Mouse (Mus musculus) 416B (cell line): ENCODE data around the gene Tbc1d7.

Experiments
- DNase-seq: peaks from one replicate; pipeline ENCODE4 v3.0.0; 2011; ENCODE audit warnings: low read depth

Tbc1d7 gene

GRCm38 (mm10) chr13:43193932-43194331 lies 22.6 kb upstream of the Tbc1d7 start:
- no peak for DNase-seq

DNA sequence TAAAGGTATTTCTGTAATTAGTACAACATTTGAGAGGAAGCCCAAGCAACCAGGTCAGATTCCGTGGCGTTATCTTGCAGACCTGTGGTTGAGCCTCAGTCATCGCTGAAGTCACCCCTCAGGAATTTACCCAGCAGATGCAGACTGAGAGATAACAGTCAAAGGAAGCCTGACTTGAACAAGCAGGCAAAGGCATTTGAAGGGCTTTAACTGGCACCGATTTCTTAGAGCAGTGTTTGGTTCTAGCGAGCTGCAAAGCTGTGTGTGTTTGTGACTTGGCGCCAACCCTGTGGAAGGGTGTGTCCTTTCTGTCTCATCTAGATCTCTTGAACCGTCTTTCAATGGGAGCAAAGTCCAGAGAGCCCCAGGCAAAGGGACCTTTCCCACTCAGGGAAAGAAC lies 22.0 kb upstream of the Tbc1d7 start:
- DNase-seq, result peak; percentile 99

GRCm38 (mm10) chr13:43191741-43192192 lies 20.5 kb upstream of the Tbc1d7 start:
- peak; percentile 100 for DNase-seq

GRCm38 (mm10) chr13:43191290-43191689 lies 20.0 kb upstream of the Tbc1d7 start:
- DNase-seq, result no peak

DNA sequence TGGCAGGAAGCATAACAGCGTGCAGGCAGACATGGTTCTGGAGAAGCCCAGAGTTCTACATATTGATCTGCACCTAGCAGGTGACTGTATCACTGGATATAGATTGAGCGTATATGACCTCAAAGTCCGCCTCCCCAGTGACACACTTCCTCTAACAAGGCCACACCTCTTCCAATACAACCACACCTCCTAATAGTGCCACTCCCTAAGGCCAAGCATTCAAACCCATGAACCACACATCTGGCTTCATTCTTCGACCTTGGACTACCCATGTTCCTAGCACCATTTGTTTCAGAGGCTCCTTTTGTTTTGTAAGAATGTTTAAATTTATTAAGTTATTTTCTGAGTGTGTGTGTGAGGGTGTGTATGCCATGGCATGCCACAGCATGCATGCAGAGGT lies 16.4 kb upstream of the Tbc1d7 start:
- no peak for DNase-seq

DNA sequence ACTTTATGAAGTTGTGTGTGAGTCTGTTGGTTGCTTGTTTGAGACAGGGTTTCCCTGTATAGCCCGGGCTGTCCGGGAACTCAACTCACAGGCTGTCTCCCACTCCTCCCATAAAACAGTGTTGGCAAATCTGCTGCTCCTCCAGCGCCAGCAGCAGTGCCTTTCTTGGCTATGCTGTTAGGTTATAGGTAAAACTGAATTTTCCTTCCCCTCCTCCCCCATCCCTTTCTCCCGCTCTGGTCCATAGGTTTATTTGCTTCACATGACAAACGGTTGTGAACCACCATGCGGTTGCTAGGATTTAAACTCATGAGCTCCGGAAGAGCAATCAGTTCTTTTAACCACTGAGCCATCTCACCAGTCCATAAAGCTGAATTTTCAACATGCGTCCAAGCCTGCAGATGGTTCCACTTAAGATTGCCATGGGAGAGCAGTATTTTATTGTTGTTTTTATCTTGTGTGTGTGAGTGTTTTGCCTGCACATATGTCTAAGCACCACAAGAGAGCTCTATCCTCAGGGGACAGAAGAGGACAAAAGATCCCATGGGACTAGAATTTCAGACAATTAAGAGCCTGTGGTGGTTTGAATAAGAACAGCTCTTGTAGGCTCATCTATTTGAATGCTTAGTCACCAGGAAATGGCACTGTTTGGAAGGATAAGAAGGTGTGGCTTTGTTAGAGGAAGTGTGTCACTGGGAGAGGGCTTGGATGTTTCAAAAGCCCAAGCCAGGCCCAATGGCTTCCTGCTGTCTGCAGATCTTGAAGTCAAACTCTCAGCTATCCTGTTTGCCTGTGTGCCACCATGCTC lies 12.2 kb upstream of the Tbc1d7 start:
- peak; percentile 84 for DNase-seq

- peak; percentile 85 for DNase-seq
These were observed 11.3 kb upstream of the Tbc1d7 start for GRCm38 (mm10) chr13:43182465-43183201.

- no peak for DNase-seq
These were observed 9.8 kb upstream of the Tbc1d7 start for GRCm38 (mm10) chr13:43181104-43181503.

DNA sequence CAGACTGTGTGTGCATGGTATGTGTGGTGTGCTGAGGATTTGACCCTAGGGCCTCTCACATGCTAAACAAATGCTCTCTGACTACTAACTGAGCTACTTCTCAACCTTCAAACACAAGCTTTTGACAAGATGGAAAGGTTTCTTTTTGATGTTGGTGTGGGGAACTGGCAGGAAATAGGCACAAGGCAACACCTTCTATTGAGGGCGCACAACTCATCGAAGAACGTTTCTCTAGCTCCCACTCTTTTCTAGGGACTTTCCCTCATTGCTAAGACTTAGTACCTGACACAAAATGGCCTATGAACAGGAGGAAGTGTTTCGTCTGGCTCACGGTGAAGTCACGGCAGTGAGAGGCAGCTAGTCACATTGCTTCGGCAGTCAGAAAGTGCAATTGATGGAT lies 6.0 kb upstream of the Tbc1d7 start:
- DNase-seq, result no peak

- no peak for DNase-seq
These were observed 5.4 kb upstream of the Tbc1d7 start for GRCm38 (mm10) chr13:43176676-43177075.

DNA sequence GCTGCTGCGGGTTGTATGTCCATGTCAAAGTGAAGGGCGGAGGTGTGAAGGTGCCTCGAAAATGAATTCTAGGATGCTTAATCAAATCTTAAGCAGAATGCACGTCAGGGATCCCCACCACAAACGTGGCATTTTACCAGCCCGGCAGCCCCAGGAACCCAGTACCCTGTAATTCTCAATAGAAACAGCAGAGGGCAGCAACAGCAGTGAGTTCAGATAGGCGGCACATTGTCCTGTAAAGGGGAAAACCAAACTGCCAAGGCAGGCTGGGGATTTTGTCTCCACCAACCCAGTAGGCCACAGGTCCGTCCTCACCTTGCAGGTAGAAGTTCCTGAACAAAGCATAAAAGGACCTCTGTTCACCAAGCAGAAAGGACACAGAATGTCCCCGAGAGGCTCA lies 2.0 kb upstream of the Tbc1d7 start:
- DNase-seq, result peak; percentile 84

DNA sequence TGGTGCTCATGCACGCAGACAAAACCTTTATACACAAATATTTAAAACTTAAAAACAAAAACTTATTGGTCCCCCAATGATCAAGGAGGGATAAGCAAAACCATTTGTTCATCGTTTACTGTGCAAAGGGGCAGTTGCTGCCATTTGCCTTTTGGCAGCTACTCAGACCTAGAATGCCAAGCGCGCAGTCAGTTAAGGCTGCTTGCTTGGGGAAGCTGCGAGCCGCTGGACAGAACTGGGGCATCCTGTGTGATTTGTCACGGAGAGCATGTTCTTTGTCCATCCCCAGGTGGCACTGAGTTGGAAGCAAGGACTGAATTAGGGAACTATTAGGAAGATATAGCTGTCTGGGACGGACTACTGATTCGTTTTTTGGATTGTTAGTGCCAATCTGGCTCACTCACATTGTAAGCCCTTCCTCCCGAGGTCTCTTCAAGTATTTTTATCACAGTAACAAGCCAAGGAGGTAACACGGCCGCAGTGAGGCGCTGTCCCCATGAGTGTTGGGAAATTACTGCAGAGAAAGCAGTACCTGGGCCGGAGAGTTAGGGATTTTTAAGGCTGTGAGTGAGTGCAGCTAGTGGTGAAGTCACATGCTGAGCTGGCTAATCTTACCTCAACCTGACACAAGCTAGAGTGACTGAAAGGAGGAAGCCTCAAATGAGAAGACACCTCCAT lies 874 bp upstream of the Tbc1d7 start:
- peak; percentile 89 for DNase-seq

DNA sequence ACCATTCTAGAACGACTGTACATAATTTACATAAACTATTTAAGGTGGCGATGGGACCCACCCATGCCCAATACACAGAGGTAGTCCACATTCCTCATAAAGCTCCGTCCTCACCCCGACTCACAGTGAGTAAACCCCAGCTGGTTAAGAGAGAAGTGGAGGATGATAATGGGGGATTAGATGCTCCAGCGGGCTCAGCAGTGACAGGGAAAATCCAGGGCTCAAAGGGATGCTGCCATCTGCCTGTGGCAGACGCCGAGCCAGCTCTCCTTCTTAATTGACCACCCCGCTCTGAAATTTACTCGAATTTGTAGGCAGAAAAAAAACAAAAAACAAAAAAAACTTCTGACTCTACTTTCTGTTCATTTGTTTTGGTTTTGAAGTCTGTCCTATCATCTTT lies 3.6 kb downstream of the Tbc1d7 start:
- no peak for DNase-seq

GRCm38 (mm10) chr13:43159429-43159828 lies 11.9 kb downstream of the Tbc1d7 start:
- DNase-seq, result no peak

- DNase-seq, result no peak
These were observed 13.0 kb downstream of the Tbc1d7 start for GRCm38 (mm10) chr13:43158281-43158680.

DNA sequence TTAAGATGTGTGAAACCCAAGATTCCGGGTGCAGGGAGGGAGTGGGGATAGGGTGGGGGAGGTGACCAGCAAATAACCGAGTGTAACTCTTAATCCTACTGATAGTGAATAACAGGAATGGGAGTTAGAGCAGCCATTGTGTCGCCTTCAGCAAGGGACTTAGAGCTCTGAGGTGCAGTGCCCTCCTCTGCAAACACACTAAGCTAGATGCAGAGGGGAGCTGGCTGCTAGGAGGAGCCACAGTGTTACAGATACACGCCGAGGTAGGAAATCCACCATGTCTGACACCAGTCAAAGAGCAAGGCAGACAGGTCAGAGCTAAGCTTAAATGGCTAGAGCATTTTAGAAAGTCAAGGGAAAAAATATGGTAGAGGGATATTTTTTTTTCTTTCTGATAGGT lies 13.9 kb downstream of the Tbc1d7 start:
- no peak for DNase-seq

- no peak for DNase-seq
These were observed 19.2 kb downstream of the Tbc1d7 start for GRCm38 (mm10) chr13:43152005-43152520.

DNA sequence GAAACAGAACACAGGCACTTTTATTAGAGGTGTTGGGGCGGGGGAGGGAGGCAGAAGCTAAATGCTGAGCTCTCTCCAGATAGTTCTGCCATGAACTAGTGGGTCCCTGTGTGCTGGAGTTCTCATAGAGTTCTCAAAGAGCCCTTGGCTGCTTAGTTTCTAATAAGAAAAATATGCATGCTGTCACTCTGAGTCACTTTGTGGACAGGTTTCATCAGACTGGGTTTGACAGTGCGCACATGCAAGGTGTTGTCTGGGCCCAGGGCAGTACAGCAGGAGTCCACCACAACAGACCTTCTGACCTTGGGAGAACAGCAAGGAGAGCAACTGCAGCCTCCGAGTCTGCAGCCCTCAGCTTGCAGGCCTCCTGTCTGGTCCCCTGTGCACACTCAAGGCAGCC lies 21.6 kb downstream of the Tbc1d7 start:
- DNase-seq, result no peak

- DNase-seq, result no peak
These were observed 22.6 kb downstream of the Tbc1d7 start for GRCm38 (mm10) chr13:43148692-43149091.

GRCm38 (mm10) chr13:43146515-43147258 lies 24.6 kb downstream of the Tbc1d7 start:
- DNase-seq, result no peak

DNA sequence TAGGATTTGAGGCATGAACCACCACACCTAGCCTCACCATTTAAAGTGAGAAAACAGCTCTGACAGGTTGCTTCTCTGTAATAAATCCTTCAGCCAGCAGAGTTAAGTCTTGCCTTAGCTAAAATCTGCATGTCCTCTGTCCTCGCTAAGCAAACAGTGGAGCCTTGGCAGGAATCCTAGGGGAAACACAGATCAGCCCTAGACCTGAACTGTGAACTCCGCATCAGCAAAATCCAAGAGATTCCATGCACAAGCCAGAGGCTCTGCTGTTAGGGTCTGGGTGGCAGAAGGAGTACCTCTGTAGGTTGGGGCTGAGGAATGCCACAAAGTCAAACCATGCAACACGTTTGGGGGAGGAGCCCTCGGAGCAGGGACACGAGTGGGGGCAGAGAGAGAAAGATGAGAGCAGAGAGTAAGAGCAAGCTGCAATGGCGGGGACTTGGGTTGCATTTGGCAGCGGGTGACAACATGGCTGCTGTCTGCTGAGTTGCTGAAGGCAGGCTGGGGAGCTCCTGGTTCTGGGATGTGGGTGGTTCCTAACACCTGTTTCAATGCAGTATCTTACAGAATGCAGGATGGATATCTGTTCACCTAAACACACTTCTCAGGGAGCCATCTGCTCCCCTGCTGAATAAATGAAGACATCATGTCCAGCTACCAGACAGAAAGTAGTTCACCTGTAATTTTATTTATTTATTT lies 26.4 kb downstream of the Tbc1d7 start:
- no peak for DNase-seq
